Mouse (Mus musculus) Patski (cell line): ENCODE measurements around the gene Usp39. TPM values are rescaled to one million over a fixed set of nuclear protein-coding genes. Genes with fewer than 3 reads are reported as not detected.

Experiments used
- ATAC-seq: fragments of 100-300 bp; one replicate; pipeline ENCODE4 v1.8.0; 2021
- CTCF ChIA-PET: fragments of 350-600 bp; sonication (Branson Sonifier 250); formaldehyde crosslinking; loops from one replicate; lab custom pipeline; 2022; ENCODE audit warnings: inconsistent platforms; lab: Charles Lee
- POLR2A ChIA-PET: fragments of 350-600 bp; sonication (Branson Sonifier 250); formaldehyde crosslinking; loops from one replicate; lab custom pipeline; 2022; ENCODE audit warnings: antibody characterized with exemption, inconsistent platforms; lab: Charles Lee
- DNase-seq: peaks from one replicate; pipeline ENCODE4 v3.0.0-alpha.2; 2011; ENCODE audit warnings: low read depth, low spot score
- H3K27me3 ChIP-seq: fragments of 371-371 bp; one replicate; pipeline ENCODE4 v1.5.1; 2021
- CTCF ChIP-seq: fragments of 100-300 bp; IDR thresholded peaks from one replicate; pipeline ENCODE4 v1.5.1; 2021
- in situ Hi-C: fragments of 300-500 bp; cut with MboI; formaldehyde crosslinking; loops from 3 replicates; pipeline ENCODE4 v1.11.1; 2018; ENCODE audit warnings: low pct_unique_long_range_greater_than_20kb, mixed read lengths
- polyA plus RNA-seq: library from polyadenylated mRNA; unstranded; gene quantifications from one replicate; pipeline ENCODE4 v1.2.3, GENCODE M21; 2021

Gene Usp39
- polyA plus RNA-seq, 1 experiment from 2014 or later = 64.7 TPM

GRCm38 (mm10) chr6:72280410-72280998 is 64.5 kb downstream of the Usp39 start:
- DNase-seq = no peak
- no peaks in the 10 kb centered on the region for H3K27me3 ChIP-seq
- in situ Hi-C loops = loop anchor here (5.0 kb wide), 2 partner anchors 42 to 127 kb away; no protein-coding TSS in a partner anchor
- ChIA-PET POLR2A (no interaction called here), CTCF (interaction anchor here (1.1 to 1.3 kb wide), 3 partner anchors 12 to 130 kb away, joined by 3 to 4 read pairs (median 3); no protein-coding TSS in a partner anchor)
- ATAC-seq = no peak
- no peak for TF ChIP-seq CTCF

- DNase-seq (no peak), ATAC-seq (no peak)
- POLR2A ChIA-PET = no interaction called here
- H3K27me3 ChIP-seq = no peaks in the 10 kb centered on the region
- in situ Hi-C loops = no loop called here
- no peak for TF ChIP-seq CTCF
- CTCF ChIA-PET = interaction anchor here (1.1 to 1.5 kb wide), 3 partner anchors 13 to 131 kb away, joined by 3 to 4 read pairs (median 4); no protein-coding TSS in a partner anchor
These were observed 65.5 kb downstream of the Usp39 start for GRCm38 (mm10) chr6:72279505-72279904.

- H3K27me3 ChIP-seq = no peaks in the 10 kb centered on the region
- no peak for TF ChIP-seq CTCF
- ChIA-PET CTCF (interaction anchor here (1.1 to 1.5 kb wide), 2 partner anchors 37 to 67 kb away, joined by 3 to 4 read pairs; no protein-coding TSS in a partner anchor), POLR2A (interaction anchor here (0.8 kb wide), 1 partner anchor 45 kb away, joined by 4 read pairs; no protein-coding TSS in a partner anchor)
- in situ Hi-C loops = no loop called here
- DNase-seq (no peak), ATAC-seq (no peak)
These were observed 66.1 kb downstream of the Usp39 start for GRCm38 (mm10) chr6:72278835-72279234.

- in situ Hi-C loops = no loop called here
- CTCF ChIA-PET = interaction anchor here (1.1 to 1.5 kb wide), 5 partner anchors 16 to 87 kb away, joined by 3 to 4 read pairs (median 4); no protein-coding TSS in a partner anchor
- H3K27me3 ChIP-seq = no peaks in the 10 kb centered on the region
- TF ChIP-seq CTCF = no peak
- ATAC-seq = peak; percentile 58
- DNase-seq = peak; percentile 43
- POLR2A ChIA-PET = interaction anchor here (0.7 to 1.0 kb wide), 4 partner anchors 11 to 72 kb away, joined by 3 to 5 read pairs (median 4); no protein-coding TSS in a partner anchor
These were observed 67.3 kb downstream of the Usp39 start for GRCm38 (mm10) chr6:72277508-72278166.

GRCm38 (mm10) chr6:72276972-72277441 is 68.0 kb downstream of the Usp39 start:
- in situ Hi-C loops = no loop called here

GRCm38 (mm10) chr6:72276141-72276540 is 68.8 kb downstream of the Usp39 start:
- no peak for ATAC-seq
- ChIA-PET CTCF (interaction anchor here (0.9 to 1.4 kb wide), 2 partner anchors 9 to 88 kb away, joined by 4 read pairs; no protein-coding TSS in a partner anchor), POLR2A (no interaction called here)
- in situ Hi-C loops = no loop called here
- TF ChIP-seq CTCF = no peak
- no peak for DNase-seq
- no peaks in the 10 kb centered on the region for H3K27me3 ChIP-seq

More at GRCm38 (mm10) chr6:72276972-72277441, 68.0 kb downstream of the Usp39 start:
- CTCF ChIA-PET = interaction anchor here (0.9 to 1.5 kb wide), 3 partner anchors 8 to 87 kb away, joined by 3 to 4 read pairs (median 4); no protein-coding TSS in a partner anchor
- POLR2A ChIA-PET = no interaction called here
- no peaks in the 10 kb centered on the region for H3K27me3 ChIP-seq
- ATAC-seq = peak; percentile 28
- DNase-seq = peak; percentile 44
- no peak for TF ChIP-seq CTCF

- DNase-seq (no peak), ATAC-seq (no peak)
- CTCF ChIA-PET = interaction anchor here (1.2 to 3.7 kb wide), 3 partner anchors 10 to 34 kb away, joined by 3 to 18 read pairs (median 3); no protein-coding TSS in a partner anchor
- H3K27me3 ChIP-seq = no peaks in the 10 kb centered on the region
- POLR2A ChIA-PET = no interaction called here
- TF ChIP-seq CTCF = no peak
- in situ Hi-C loops = no loop called here
These were observed 69.5 kb downstream of the Usp39 start for GRCm38 (mm10) chr6:72275527-72275926.

GRCm38 (mm10) chr6:72273153-72273552 is 71.8 kb downstream of the Usp39 start:
- in situ Hi-C loops = no loop called here
- DNase-seq (no peak), ATAC-seq (no peak)
- ChIA-PET CTCF (interaction anchor here (3.7 kb wide), 1 partner anchor 12 kb away, joined by 18 read pairs; no protein-coding TSS in a partner anchor), POLR2A (interaction anchor here (0.6 kb wide), 1 partner anchor 358 kb away, joined by 5 read pairs; no protein-coding TSS in a partner anchor)
- no peaks in the 10 kb centered on the region for H3K27me3 ChIP-seq
- TF ChIP-seq CTCF = no peak

- ATAC-seq = no peak
These were observed 72.8 kb downstream of the Usp39 start for GRCm38 (mm10) chr6:72272161-72272696.

GRCm38 (mm10) chr6:72270952-72271519 is 73.9 kb downstream of the Usp39 start:
- DNase-seq = no peak
- no peaks in the 10 kb centered on the region for H3K27me3 ChIP-seq
- no peak for ATAC-seq
- ChIA-PET CTCF (no interaction called here), POLR2A (no interaction called here)
- no peak for TF ChIP-seq CTCF
- in situ Hi-C loops = no loop called here

More at GRCm38 (mm10) chr6:72272161-72272696, 72.8 kb downstream of the Usp39 start:
- no peaks in the 10 kb centered on the region for H3K27me3 ChIP-seq
- in situ Hi-C loops = no loop called here
- no peak for TF ChIP-seq CTCF
- POLR2A ChIA-PET = no interaction called here
- DNase-seq = no peak
- CTCF ChIA-PET = interaction anchor here (3.7 kb wide), 1 partner anchor 11 kb away, joined by 18 read pairs; no protein-coding TSS in a partner anchor
